Mouse (Mus musculus) liver, adult (tissue): ENCODE data around the gene Sema4c.

Experiments
- GATA4 ChIP-seq: IDR thresholded peaks from 2 replicates; pipeline ENCODE4 v1.6.1; 2014; ENCODE audit warnings: mild to moderate bottlenecking, low read length; ENCODE audit not compliant: insufficient replicate concordance

The Sema4c gene

GRCm38 (mm10) chr1:36558031-36558993, at the start of gene Sema4c:
TSS of gene Sema4c (minus strand) at chr1:36558349.
- TF ChIP-seq GATA4 = no peak

- TF ChIP-seq GATA4 = no peak
These were observed 48.8 kb upstream of the Sema4c start for GRCm38 (mm10) chr1:36606951-36607350.

- TF ChIP-seq GATA4 = no peak
These were observed 46.4 kb upstream of the Sema4c start for GRCm38 (mm10) chr1:36604254-36605156.

- TF ChIP-seq GATA4 = no peak
These were observed 45.2 kb upstream of the Sema4c start for GRCm38 (mm10) chr1:36603361-36603760.

GRCm38 (mm10) chr1:36602271-36602670, 44.1 kb upstream of the Sema4c start:
- TF ChIP-seq GATA4 = no peak

- TF ChIP-seq GATA4 = no peak
These were observed 40.3 kb upstream of the Sema4c start for GRCm38 (mm10) chr1:36598411-36598810.

GRCm38 (mm10) chr1:36596114-36596513, 38.0 kb upstream of the Sema4c start:
- no peak for TF ChIP-seq GATA4

GRCm38 (mm10) chr1:36595167-36595931, 37.2 kb upstream of the Sema4c start:
- no peak for TF ChIP-seq GATA4

- no peak for TF ChIP-seq GATA4
These were observed 35.0 kb upstream of the Sema4c start for GRCm38 (mm10) chr1:36593099-36593498.

GRCm38 (mm10) chr1:36591408-36591807, 33.3 kb upstream of the Sema4c start:
- no peak for TF ChIP-seq GATA4

- no peak for TF ChIP-seq GATA4
These were observed 32.5 kb upstream of the Sema4c start for GRCm38 (mm10) chr1:36590664-36591063.

- TF ChIP-seq GATA4 = no peak
These were observed 31.3 kb upstream of the Sema4c start for GRCm38 (mm10) chr1:36589486-36589885.

GRCm38 (mm10) chr1:36588476-36589450, 30.6 kb upstream of the Sema4c start:
- TF ChIP-seq GATA4 = no peak

GRCm38 (mm10) chr1:36587860-36588259, 29.7 kb upstream of the Sema4c start:
- no peak for TF ChIP-seq GATA4

- no peak for TF ChIP-seq GATA4
These were observed 28.1 kb upstream of the Sema4c start for GRCm38 (mm10) chr1:36586288-36586687.
